Mouse (Mus musculus): ENCODE data around the gene Akip1. TPM values are rescaled to one million over a fixed set of nuclear protein-coding genes. Genes with fewer than 3 reads are reported as not detected.

Akip1 gene
- polyA plus RNA-seq, 1 experiment from 2014 or later = 39.3 TPM

DNA sequence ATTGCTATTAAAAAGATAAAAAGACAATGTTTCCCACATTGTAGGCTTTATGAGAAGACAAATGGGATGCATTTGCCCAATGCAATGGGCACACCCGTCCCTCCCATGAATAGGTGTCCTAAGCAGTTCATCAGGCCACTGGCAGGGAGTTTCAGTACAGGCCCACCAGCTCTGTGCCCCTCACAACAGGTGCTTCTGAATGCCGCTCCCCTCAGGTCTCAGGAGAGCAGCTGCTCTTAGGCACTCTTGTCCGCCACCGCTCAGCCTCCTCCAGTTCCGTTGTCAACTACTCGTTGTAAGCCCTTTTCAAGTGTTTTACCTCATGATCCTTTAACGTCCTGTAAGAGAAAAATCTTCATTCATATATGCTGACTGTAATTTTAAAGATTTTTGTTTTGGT lies 8.7 kb downstream of the Akip1 start:
- Histone ChIP-seq H3K9me3 (no peaks in the 10 kb centered on the region), H3K9ac (no peak overlapping the region), H3K27ac (no peak overlapping the region), H3K4me3 (no peak overlapping the region), H3K4me2 (no peak overlapping the region), H3K27me3 (no peaks in the 10 kb centered on the region), H3K36me3 (peaks cover 23% of the 10 kb centered on the region), H3K4me1 (peaks cover 22% of the 10 kb centered on the region)
- no peak for ATAC-seq (ENCODE audit: borderline replicate concordance, extremely low read depth, low FRiP score, low TSS enrichment)
- WGBS = 80% methylated on average over 7 of the region's 7 CpGs

DNA sequence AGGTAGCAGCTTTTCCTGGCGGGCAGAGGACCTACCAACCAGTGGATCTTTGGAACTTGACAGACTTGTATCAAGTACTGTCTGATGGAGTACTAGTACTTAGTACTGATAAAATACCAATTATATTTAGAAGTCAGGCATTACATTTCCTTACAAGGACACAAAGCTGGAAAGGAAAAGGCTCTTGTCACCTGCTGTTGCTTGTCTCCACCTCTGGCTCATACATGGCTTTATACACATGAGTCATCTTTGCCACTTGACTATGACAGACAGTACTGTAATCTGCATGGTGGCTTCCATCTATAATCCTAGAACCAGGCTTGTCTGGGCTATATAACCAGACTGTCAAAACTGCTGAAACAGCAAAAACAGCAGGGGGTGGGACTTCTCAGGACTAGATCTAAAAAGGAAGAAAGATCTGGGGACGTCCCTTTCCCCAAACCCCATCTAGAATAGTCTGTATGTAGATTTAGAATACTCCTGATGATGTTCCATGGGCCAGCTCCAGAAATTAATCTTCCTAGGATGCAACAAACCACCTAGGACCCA lies 10.0 kb downstream of the Akip1 start:
- no peak overlapping the region for H3K9ac ChIP-seq
- H3K27ac ChIP-seq = no peak overlapping the region
- 91% methylated on average over 2 of the region's 2 CpGs for WGBS

DNA sequence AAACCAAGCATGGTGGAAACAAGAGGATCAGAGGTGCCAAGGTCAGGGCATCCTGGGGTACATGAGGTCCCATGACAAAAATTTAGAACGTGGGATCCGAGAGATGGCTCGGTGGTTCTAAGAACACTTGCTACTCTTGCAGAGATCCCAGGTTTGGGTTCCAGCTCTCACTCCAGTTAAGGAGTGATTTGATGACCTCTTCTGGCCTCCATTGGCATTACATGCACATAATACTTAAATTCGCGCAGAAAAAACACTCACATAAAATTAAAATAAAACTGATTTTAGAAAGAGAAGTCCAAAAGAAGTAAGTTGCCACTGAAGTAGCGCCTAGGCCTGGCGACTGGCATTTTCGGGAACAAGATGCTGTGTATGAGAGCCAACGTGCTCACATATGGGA lies 15.8 kb downstream of the Akip1 start:
- WGBS = 60% methylated on average over 9 of the region's 9 CpGs
- no peak for ATAC-seq (ENCODE audit: borderline replicate concordance, extremely low read depth, low FRiP score, low TSS enrichment)

More for the DNA sequence above, 10.0 kb downstream of the Akip1 start:
- Histone ChIP-seq H3K36me3 (peaks cover 23% of the 10 kb centered on the region), H3K9me3 (no peaks in the 10 kb centered on the region), H3K4me1 (peaks cover 12% of the 10 kb centered on the region), H3K4me2 (no peak overlapping the region), H3K27me3 (no peaks in the 10 kb centered on the region), H3K4me3 (no peak overlapping the region)
- no peak for ATAC-seq (ENCODE audit: borderline replicate concordance, extremely low read depth, low FRiP score, low TSS enrichment)

DNA sequence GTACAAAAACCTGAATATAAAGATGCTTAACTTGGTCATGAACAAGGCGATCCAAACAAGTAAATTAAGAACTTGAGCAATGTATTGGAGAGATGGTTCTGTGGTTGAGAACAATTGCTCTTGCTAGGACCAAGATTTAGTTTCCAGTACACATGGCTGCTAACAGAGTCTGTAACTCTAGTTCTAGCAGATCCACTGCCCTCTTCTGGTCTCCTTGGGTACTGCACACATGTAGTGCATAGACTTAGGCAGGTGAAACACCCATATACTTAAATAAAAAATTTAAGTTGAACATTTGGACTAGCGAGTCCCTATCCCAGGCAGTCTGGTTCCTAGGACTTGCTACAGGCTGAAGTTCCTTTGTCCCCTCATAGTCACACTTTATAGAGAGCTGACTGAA lies 19.1 kb downstream of the Akip1 start:
- Histone ChIP-seq H3K4me2 (no peak overlapping the region), H3K9me3 (no peaks in the 10 kb centered on the region), H3K4me3 (no peak overlapping the region), H3K27me3 (no peaks in the 10 kb centered on the region), H3K36me3 (no peaks in the 10 kb centered on the region), H3K9ac (no peak overlapping the region), H3K27ac (no peak overlapping the region), H3K4me1 (no peaks in the 10 kb centered on the region)
- WGBS = 98% methylated on average over 2 of the region's 2 CpGs
- no peak for ATAC-seq (ENCODE audit: borderline replicate concordance, extremely low read depth, low FRiP score, low TSS enrichment)

More for the DNA sequence above, 15.8 kb downstream of the Akip1 start:
- H3K27me3 ChIP-seq = no peaks in the 10 kb centered on the region
- H3K4me3 ChIP-seq = no peak overlapping the region
- H3K36me3 ChIP-seq = no peaks in the 10 kb centered on the region
- no peak overlapping the region for H3K27ac ChIP-seq
- H3K9ac ChIP-seq = no peak overlapping the region
- H3K4me2 ChIP-seq = no peak overlapping the region
- H3K9me3 ChIP-seq = no peaks in the 10 kb centered on the region
- H3K4me1 ChIP-seq = no peaks in the 10 kb centered on the region

DNA sequence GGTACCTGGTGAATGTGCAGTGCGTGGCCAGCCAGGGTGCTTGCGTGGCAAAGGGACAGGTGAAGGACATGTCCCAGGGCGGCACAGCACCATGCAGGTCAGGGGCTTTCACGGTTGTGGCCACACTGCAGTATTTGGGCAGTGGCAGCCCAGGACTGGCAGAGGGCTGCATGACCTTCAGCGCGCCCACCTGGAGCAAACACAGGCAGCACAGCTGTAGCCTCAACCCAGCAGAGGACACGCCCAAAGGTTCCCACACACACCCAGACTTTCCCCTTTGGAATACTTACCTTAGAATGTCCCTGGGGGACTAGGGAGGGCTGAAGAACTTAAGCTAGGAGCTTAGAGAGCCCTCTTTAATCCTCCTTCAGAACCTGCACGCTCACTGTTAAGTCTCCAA lies 19.6 kb downstream of the Akip1 start:
- no peak for ATAC-seq (ENCODE audit: borderline replicate concordance, extremely low read depth, low FRiP score, low TSS enrichment)
- Histone ChIP-seq H3K27ac (no peak overlapping the region), H3K4me1 (no peaks in the 10 kb centered on the region), H3K4me2 (no peak overlapping the region), H3K9me3 (no peaks in the 10 kb centered on the region), H3K27me3 (no peaks in the 10 kb centered on the region), H3K4me3 (no peak overlapping the region), H3K9ac (no peak overlapping the region), H3K36me3 (no peaks in the 10 kb centered on the region)
- 91% methylated on average over 8 of the region's 8 CpGs for WGBS

DNA sequence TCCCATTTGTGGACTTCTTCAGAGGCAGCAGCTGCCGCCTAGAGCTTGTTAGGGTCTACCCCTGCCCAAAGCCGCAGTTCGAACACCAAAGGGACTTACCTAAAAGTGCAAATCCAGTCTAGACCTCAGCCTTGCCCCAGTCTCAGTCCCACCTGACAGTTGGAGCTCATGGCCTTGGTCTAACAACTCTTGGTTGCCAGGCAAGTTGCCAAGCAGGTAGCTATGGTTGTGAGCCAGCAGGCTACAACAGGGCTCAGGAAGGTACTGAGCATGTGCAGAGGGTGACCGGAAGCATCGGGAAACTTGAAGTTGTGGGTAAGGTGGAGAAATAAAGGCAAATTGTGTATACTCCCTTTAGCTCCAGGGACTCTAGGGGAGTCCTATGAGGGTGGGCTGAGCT lies 20.2 kb downstream of the Akip1 start, which contains the start of gene BC051019:
Gene BC051019, minus strand, starts transcription at position 154 of the 400 bp plus-strand sequence.
- Histone ChIP-seq H3K9me3 (no peaks in the 10 kb centered on the region), H3K27me3 (no peaks in the 10 kb centered on the region), H3K36me3 (no peaks in the 10 kb centered on the region), H3K27ac (no peak within 1 kb of the TSS), H3K9ac (no peak within 1 kb of the TSS), H3K4me3 (no peak within 1 kb of the TSS), H3K4me1 (peaks cover under 1% of the 10 kb centered on the region), H3K4me2 (no peak within 1 kb of the TSS)
- WGBS = 86% methylated on average over 5 of the region's 5 CpGs
- no peak for ATAC-seq (ENCODE audit: borderline replicate concordance, extremely low read depth, low FRiP score, low TSS enrichment)

DNA sequence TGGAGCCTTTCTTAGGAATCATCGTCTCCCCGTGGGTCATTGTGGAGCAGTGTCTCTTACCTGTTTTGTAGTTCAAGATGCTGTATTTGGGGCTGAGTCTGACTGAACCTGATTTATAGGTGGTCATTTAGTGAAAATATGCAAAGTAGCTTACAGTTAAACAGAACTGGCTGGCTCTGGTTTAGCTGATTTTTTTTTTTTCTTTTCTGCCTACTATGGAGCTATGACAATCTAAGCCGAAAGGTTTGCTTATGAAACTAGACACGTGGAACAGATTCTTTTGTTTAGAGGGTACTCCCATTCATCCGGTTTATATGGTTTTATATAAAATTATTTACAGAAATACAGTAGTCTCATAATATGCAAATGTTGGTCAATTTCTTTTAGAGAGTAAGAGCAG lies 28.1 kb downstream of the Akip1 start, which contains the start of gene Ascl3:
Gene Ascl3, minus strand, starts transcription at position 101 of the 400 bp plus-strand sequence.
- Histone ChIP-seq H3K4me3 (no peak within 1 kb of the TSS), H3K9ac (no peak within 1 kb of the TSS), H3K4me1 (peaks cover 21% of the 10 kb centered on the region), H3K36me3 (no peaks in the 10 kb centered on the region), H3K4me2 (no peak within 1 kb of the TSS), H3K9me3 (no peaks in the 10 kb centered on the region), H3K27ac (no peak within 1 kb of the TSS), H3K27me3 (no peaks in the 10 kb centered on the region)
- ATAC-seq (ENCODE audit: borderline replicate concordance, extremely low read depth, low FRiP score, low TSS enrichment) = no peak
- WGBS = 89% methylated on average over 5 of the region's 5 CpGs

DNA sequence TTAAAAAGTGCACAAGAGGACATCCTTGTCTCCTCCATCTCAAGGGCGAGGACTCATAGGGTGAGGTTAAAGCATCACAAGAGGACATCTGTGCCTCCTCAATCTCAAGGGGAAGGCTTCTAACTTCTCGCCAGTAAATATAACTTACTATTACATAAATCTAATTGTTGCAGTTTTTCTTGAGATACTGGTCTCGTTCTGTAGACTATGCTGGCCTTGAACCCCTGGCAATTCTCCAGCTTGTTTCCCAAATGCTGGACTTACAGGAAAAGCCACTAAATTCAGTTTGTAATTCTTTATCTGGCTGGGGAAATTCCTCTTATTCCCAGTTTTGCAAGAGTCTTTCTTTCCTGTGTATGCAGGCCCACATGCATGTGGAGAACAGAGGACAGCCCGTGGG lies 31.3 kb downstream of the Akip1 start:
- Histone ChIP-seq H3K9me3 (no peaks in the 10 kb centered on the region), H3K36me3 (no peaks in the 10 kb centered on the region), H3K27ac (no peak overlapping the region), H3K27me3 (no peaks in the 10 kb centered on the region), H3K9ac (no peak overlapping the region), H3K4me2 (no peak overlapping the region), H3K4me1 (peaks cover 13% of the 10 kb centered on the region), H3K4me3 (no peak overlapping the region)
- ATAC-seq (ENCODE audit: borderline replicate concordance, extremely low read depth, low FRiP score, low TSS enrichment) = no peak
- WGBS = 66% methylated on average over 4 of the region's 4 CpGs

DNA sequence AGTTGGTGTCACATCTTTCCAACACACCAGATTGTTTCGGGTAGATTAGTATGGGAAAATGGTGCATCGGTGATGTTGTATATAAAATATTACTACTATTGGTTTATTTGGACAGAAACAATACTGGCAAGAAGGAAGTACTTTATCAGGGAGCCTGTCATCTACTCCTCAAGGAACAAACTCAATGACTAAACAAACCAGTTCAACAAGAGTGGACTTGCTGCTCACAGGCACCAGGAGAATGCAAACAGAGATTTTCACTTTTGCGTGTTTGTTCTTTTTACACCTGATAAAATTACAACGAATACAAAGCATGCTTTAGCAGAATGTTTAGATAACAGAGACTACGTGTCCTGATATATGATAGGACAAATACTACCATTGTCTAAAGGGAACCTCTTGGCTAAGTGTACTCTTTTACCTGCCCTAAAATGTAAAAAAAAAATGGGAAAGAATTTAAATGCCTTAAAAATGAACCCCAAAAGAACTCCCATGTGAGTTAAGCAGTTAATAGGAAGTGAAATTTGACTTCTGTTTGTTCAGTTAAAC lies 36.4 kb downstream of the Akip1 start:
- Histone ChIP-seq H3K27ac (peak overlapping the region; percentile 64), H3K36me3 (peaks cover 19% of the 10 kb centered on the region), H3K4me3 (no peak overlapping the region), H3K27me3 (no peaks in the 10 kb centered on the region), H3K4me2 (no peak overlapping the region), H3K9ac (no peak overlapping the region), H3K9me3 (no peaks in the 10 kb centered on the region), H3K4me1 (peaks cover 12% of the 10 kb centered on the region; the same call in 1 of the 2 replicates)
- whole genome bisulfite sequencing = 22% methylated on average over 5 of the region's 5 CpGs
- ATAC-seq (ENCODE audit: borderline replicate concordance, extremely low read depth, low FRiP score, low TSS enrichment) = no peak

DNA sequence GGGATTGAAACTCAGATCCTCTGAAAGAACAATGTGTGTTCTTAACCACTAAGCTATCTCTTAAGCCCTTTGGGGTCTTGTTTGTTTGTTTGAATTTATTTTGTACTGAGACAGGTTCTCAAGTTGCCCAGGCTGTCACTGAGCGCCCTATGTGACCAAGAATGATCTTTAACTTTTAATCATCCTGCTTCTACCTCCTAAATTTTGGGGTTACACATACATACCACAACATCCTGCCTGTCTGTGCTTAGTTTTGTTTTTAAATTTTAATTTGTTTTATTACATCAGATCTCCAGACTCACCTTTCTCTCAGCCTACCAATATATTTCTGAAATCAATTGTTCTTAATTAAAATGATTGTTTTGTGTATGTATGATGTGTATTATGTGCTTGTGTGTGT lies 37.6 kb downstream of the Akip1 start:
- Histone ChIP-seq H3K9ac (no peak overlapping the region), H3K4me3 (no peak overlapping the region), H3K4me1 (0 out of 2 replicates have a peak, but pooled peaks cover 9% of the 10 kb centered on the region), H3K27me3 (no peaks in the 10 kb centered on the region), H3K27ac (peak overlapping the region; percentile 64), H3K9me3 (no peaks in the 10 kb centered on the region), H3K36me3 (peaks cover 26% of the 10 kb centered on the region), H3K4me2 (no peak overlapping the region)
- ATAC-seq (ENCODE audit: borderline replicate concordance, extremely low read depth, low FRiP score, low TSS enrichment) = no peak
- 93% methylated on average over 1 of the region's 1 CpGs for WGBS

DNA sequence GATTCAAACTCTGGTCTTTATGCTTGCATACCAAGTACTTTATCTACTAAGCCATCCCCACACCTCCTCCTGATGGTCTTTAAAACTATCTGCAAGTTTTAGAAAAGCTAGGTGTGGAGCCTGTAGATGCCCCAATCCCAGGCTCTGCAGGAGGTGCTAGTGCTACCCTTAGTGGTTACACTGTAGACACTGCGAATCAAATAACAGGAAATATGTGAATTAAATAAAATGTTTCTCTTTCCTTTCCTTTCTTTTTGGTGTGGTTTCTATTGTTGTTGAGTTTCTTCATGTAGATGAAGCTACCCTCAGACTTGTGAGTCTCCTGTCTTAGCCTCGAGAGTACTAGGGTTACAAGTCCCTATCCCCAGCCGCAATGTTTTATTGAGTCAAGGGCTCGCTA lies 38.2 kb downstream of the Akip1 start:
- H3K4me3 ChIP-seq = no peak overlapping the region
- no peaks in the 10 kb centered on the region for H3K27me3 ChIP-seq
- no peak overlapping the region for H3K27ac ChIP-seq
- H3K36me3 ChIP-seq = peaks cover 26% of the 10 kb centered on the region
- ATAC-seq (ENCODE audit: borderline replicate concordance, extremely low read depth, low FRiP score, low TSS enrichment) = no peak
- H3K4me2 ChIP-seq = no peak overlapping the region
- no peak overlapping the region for H3K9ac ChIP-seq
- whole genome bisulfite sequencing = 83% methylated on average over 4 of the region's 4 CpGs
- H3K4me1 ChIP-seq = 0 out of 2 replicates have a peak, but pooled peaks cover 9% of the 10 kb centered on the region
- H3K9me3 ChIP-seq = no peaks in the 10 kb centered on the region

DNA sequence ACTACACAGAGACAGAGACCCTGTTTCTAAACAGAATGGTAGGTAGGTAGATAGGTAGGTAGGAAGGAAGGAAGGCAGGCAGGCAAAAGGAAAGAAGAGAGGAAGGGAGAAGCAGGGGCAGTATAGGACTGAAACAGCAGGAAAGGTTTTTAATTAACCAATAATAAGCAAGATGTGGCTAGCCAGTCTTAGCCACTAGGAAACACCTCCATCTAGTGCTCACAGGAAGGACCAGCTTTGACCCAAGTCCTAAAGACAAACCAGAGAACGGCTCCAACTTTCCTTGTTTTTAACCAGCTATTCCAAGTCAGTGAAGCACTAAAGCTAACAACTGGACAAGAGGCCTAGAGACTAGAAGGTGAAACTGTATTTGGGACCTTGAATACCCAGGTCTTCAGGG lies 44.3 kb downstream of the Akip1 start:
- H3K4me3 ChIP-seq = no peak overlapping the region
- H3K4me2 ChIP-seq = no peak overlapping the region
- ATAC-seq (ENCODE audit: borderline replicate concordance, extremely low read depth, low FRiP score, low TSS enrichment) = no peak
- 35% methylated on average over 1 of the region's 1 CpGs for WGBS
- no peaks in the 10 kb centered on the region for H3K9me3 ChIP-seq
- no peak overlapping the region for H3K9ac ChIP-seq
- no peak overlapping the region for H3K27ac ChIP-seq
- H3K36me3 ChIP-seq = peaks cover 21% of the 10 kb centered on the region
- no peaks in the 10 kb centered on the region for H3K27me3 ChIP-seq
- peaks cover 12% of the 10 kb centered on the region; the same call in 1 of the 2 replicates for H3K4me1 ChIP-seq
